Mouse (Mus musculus): Measurements from ENCODE around the gene Clpx. TPM values are rescaled to one million over a fixed set of nuclear protein-coding genes. Genes with fewer than 3 reads are reported as not detected.

Clpx gene
- polyA plus RNA-seq, 2 experiments = 23.8 to 55.6 TPM

DNA sequence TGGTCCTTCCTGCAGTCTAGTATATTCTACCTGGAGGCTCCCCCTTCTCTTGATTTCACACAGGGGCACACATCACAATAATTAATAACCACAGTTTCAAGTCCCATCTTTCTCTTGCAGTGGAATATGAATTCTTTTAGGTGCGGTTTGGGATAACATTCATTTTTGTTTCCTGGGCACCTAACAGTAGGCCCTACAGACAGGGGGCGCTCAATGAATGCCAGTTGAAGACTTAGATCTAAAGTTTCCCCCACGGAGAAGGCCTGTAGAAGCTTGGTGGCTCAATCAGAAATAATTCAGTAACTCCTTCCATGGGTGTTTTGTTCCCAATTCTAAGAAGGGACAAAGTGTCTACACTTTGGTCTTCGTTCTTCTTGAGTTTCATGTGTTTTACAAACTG lies 78.4 kb downstream of the Clpx start:
- H3K36me3 ChIP-seq (ENCODE audit: control insufficient read depth, insufficient read depth, low read length) = no peaks in the 10 kb centered on the region; the same call in 1 of the 2 replicates
- H3K4me2 ChIP-seq (replicated peaks; ENCODE audit: low read depth, low read length, severe bottlenecking) = no peak overlapping the region
- no peak for DNase-seq (ENCODE audit: low spot score)
- no peaks in the 10 kb centered on the region for H3K4me1 ChIP-seq (ENCODE audit: control insufficient read depth, insufficient read depth, low read length)
- no peak for ATAC-seq (ENCODE audit: low FRiP score, low read depth)
- H3K27ac ChIP-seq (replicated peaks; ENCODE audit: low read depth, low read length) = no peak overlapping the region
- 76% methylated on average over 4 of the region's 4 CpGs for WGBS
- no peaks in the 10 kb centered on the region for H3K9me3 ChIP-seq (ENCODE audit: control insufficient read depth, low read length)
- H3K4me3 ChIP-seq (replicated peaks; ENCODE audit: low read length) = no peak overlapping the region
- no peak for TF ChIP-seq POLR2A (IDR thresholded peaks at IDR 0.05; ENCODE audit: borderline replicate concordance, extremely low read depth, insufficient read depth, insufficient read length)
- H3K27me3 ChIP-seq (ENCODE audit: control insufficient read depth, insufficient read depth, low read length) = no peaks in the 10 kb centered on the region
- no peak overlapping the region for H3K9ac ChIP-seq (ENCODE audit: low read depth, low read length, severe bottlenecking)

- 50% methylated on average over 5 of the region's 5 CpGs for WGBS
- Histone ChIP-seq H3K9ac (ENCODE audit: low read depth, low read length, severe bottlenecking) (no peak overlapping the region), H3K36me3 (ENCODE audit: control insufficient read depth, insufficient read depth, low read length) (no peaks in the 10 kb centered on the region; the same call in 1 of the 2 replicates)
Observed at GRCm38 (mm10) chr9:65374468-65375162, 80.6 kb downstream of the Clpx start.

DNA sequence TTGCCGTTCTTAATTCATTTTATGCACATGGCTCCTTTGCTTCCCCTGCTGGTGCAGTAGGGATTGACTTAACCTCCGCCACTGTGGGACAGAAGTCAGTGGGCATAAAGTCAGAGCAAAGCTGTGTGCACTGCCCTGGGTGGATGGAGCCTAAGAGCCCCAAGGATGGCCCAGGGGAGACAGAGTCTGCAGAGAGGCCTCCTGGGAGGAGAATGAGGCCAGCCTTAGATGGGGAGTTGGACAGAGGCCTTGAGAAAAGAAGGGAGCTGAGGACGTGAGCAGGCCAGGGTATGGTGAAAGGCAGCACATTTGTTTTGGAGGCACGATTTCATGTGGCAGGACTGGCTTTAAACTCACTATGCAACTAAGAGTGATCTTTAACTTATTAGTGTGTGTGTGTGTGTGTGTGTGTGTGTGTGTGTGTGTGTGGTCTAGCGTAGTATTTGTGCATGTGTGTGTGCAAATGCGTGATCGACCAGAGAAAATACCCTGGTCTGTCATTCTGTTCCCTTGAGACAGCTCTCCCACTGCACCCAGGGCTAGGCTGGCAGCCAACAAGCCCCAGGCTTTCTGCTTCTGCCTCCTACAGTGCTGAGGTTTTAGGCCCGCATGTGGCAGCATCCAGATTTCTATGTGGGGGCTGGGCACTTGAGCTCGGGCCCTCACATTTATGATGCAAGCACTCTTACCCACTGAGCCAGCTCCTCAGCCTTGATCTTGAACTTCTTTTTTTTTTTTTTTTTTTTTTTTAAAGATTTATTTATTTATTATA lies 81.3 kb downstream of the Clpx start:
- 70% methylated on average over 9 of the region's 9 CpGs for WGBS
- no peak overlapping the region for H3K9ac ChIP-seq (ENCODE audit: low read depth, low read length, severe bottlenecking)
- TF ChIP-seq POLR2A (IDR thresholded peaks at IDR 0.05; ENCODE audit: borderline replicate concordance, extremely low read depth, insufficient read depth, insufficient read length) = no peak
- ATAC-seq (ENCODE audit: low FRiP score, low read depth) = no peak
- no peaks in the 10 kb centered on the region for H3K9me3 ChIP-seq (ENCODE audit: control insufficient read depth, low read length)
- no peak overlapping the region for H3K4me2 ChIP-seq (replicated peaks; ENCODE audit: low read depth, low read length, severe bottlenecking)
- H3K27me3 ChIP-seq (ENCODE audit: control insufficient read depth, insufficient read depth, low read length) = no peaks in the 10 kb centered on the region
- no peaks in the 10 kb centered on the region; the same call in 1 of the 2 replicates for H3K36me3 ChIP-seq (ENCODE audit: control insufficient read depth, insufficient read depth, low read length)
- H3K27ac ChIP-seq (replicated peaks; ENCODE audit: low read depth, low read length) = no peak overlapping the region
- no peak for DNase-seq (ENCODE audit: low spot score)
- no peaks in the 10 kb centered on the region for H3K4me1 ChIP-seq (ENCODE audit: control insufficient read depth, insufficient read depth, low read length)
- H3K4me3 ChIP-seq (replicated peaks; ENCODE audit: low read length) = no peak overlapping the region

More at GRCm38 (mm10) chr9:65374468-65375162, 80.6 kb downstream of the Clpx start:
- ATAC-seq (ENCODE audit: low FRiP score, low read depth) (no peak), DNase-seq (ENCODE audit: low spot score) (no peak)
- no peak for TF ChIP-seq POLR2A (IDR thresholded peaks at IDR 0.05; ENCODE audit: borderline replicate concordance, extremely low read depth, insufficient read depth, insufficient read length)
- no peaks in the 10 kb centered on the region for H3K27me3 ChIP-seq (ENCODE audit: control insufficient read depth, insufficient read depth, low read length)
- no peak overlapping the region for H3K27ac ChIP-seq (replicated peaks; ENCODE audit: low read depth, low read length)
- H3K9me3 ChIP-seq (ENCODE audit: control insufficient read depth, low read length) = no peaks in the 10 kb centered on the region
- no peaks in the 10 kb centered on the region for H3K4me1 ChIP-seq (ENCODE audit: control insufficient read depth, insufficient read depth, low read length)
- H3K4me3 ChIP-seq (replicated peaks; ENCODE audit: low read length) = no peak overlapping the region
- H3K4me2 ChIP-seq (replicated peaks; ENCODE audit: low read depth, low read length, severe bottlenecking) = no peak overlapping the region

Other genes starting within 250 kb of the Clpx start
- gene Igdcc4, start 192.8 kb upstream of the Clpx start, polyA plus RNA-seq (2012; rRNA removed) = 71.0 and 90.7 TPM in 2 replicates
- gene Igdcc4, start 192.8 kb upstream of the Clpx start, polyA plus RNA-seq (2014; fragmentation: Nextera tagmentation; extraction: Ambion mirVana) = 47.5 and 48.5 TPM in 2 replicates
- gene Igdcc3, start 153.1 kb upstream of the Clpx start, polyA plus RNA-seq (2012; rRNA removed) = 1.2 and 1.4 TPM in 2 replicates
- gene Igdcc3, start 153.1 kb upstream of the Clpx start, polyA plus RNA-seq (2014; fragmentation: Nextera tagmentation; extraction: Ambion mirVana) = 1.0 and 1.1 TPM in 2 replicates
- 7.6 and 8.3 TPM in 2 replicates for gene Parp16, start 98.9 kb upstream of the Clpx start, polyA plus RNA-seq (2012; rRNA removed)
- gene Parp16, start 98.9 kb upstream of the Clpx start, polyA plus RNA-seq (2014; fragmentation: Nextera tagmentation; extraction: Ambion mirVana) = 6.5 and 7.6 TPM in 2 replicates
- 5.5 and 6.5 TPM in 2 replicates for gene Cilp, start 29.1 kb upstream of the Clpx start, polyA plus RNA-seq (2012; rRNA removed)
- 7.2 and 9.5 TPM in 2 replicates for gene Cilp, start 29.1 kb upstream of the Clpx start, polyA plus RNA-seq (2014; fragmentation: Nextera tagmentation; extraction: Ambion mirVana)
- gene Pdcd7, start 51.8 kb downstream of the Clpx start, polyA plus RNA-seq (2012; rRNA removed) = 16.2 and 18.0 TPM in 2 replicates
- gene Pdcd7, start 51.8 kb downstream of the Clpx start, polyA plus RNA-seq (2014; fragmentation: Nextera tagmentation; extraction: Ambion mirVana) = 15.7 and 17.5 TPM in 2 replicates
- gene Ubap1l, start 66.8 kb downstream of the Clpx start, polyA plus RNA-seq (2012; rRNA removed) = 0.51 and 0.62 TPM in 2 replicates
- gene Ubap1l, start 66.8 kb downstream of the Clpx start, polyA plus RNA-seq (2014; fragmentation: Nextera tagmentation; extraction: Ambion mirVana) = 0.21 TPM in 1 of 2 replicates, not detected in the other
- 1.3 and 1.7 TPM in 2 replicates for gene Kbtbd13, start 97.4 kb downstream of the Clpx start, polyA plus RNA-seq (2012; rRNA removed)
- 1.3 and 1.5 TPM in 2 replicates for gene Kbtbd13, start 97.4 kb downstream of the Clpx start, polyA plus RNA-seq (2014; fragmentation: Nextera tagmentation; extraction: Ambion mirVana)
- 9.1 and 10.9 TPM in 2 replicates for gene Rasl12, start 104.2 kb downstream of the Clpx start, polyA plus RNA-seq (2012; rRNA removed)
- 9.6 and 9.9 TPM in 2 replicates for gene Rasl12, start 104.2 kb downstream of the Clpx start, polyA plus RNA-seq (2014; fragmentation: Nextera tagmentation; extraction: Ambion mirVana)
- not detected in 2 replicates for gene Slc51b, start 128.7 kb downstream of the Clpx start, polyA plus RNA-seq (2012; rRNA removed)
- not detected in 2 replicates for gene Slc51b, start 128.7 kb downstream of the Clpx start, polyA plus RNA-seq (2014; fragmentation: Nextera tagmentation; extraction: Ambion mirVana)
- 26.3 and 28.8 TPM in 2 replicates for gene Mtfmt, start 141.5 kb downstream of the Clpx start, polyA plus RNA-seq (2012; rRNA removed)
- gene Mtfmt, start 141.5 kb downstream of the Clpx start, polyA plus RNA-seq (2014; fragmentation: Nextera tagmentation; extraction: Ambion mirVana) = 18.7 and 22.5 TPM in 2 replicates
- 68.0 and 70.3 TPM in 2 replicates for gene Spg21, start 166.7 kb downstream of the Clpx start, polyA plus RNA-seq (2012; rRNA removed)
- 147 and 169 TPM in 2 replicates for gene Spg21, start 166.7 kb downstream of the Clpx start, polyA plus RNA-seq (2014; fragmentation: Nextera tagmentation; extraction: Ambion mirVana)
- 0.08 TPM in 1 of 2 replicates, not detected in the other for gene Ankdd1a, start 225.9 kb downstream of the Clpx start, polyA plus RNA-seq (2012; rRNA removed)
- gene Ankdd1a, start 225.9 kb downstream of the Clpx start, polyA plus RNA-seq (2014; fragmentation: Nextera tagmentation; extraction: Ambion mirVana) = not detected in 2 replicates

All from limb, embryonic 14.5 days (tissue).